Mouse (Mus musculus) lung, postnatal 0 days (tissue): ENCODE data around the gene Opn3. TPM values are rescaled to one million over a fixed set of nuclear protein-coding genes. Genes with fewer than 3 reads are reported as not detected.

Experiments
- ATAC-seq: fragments of 200-750 bp; cut with Nextera tagmentation; 2 replicates; pipeline ENCODE4 v1.8.0; 2017; ENCODE audit warnings: moderate library complexity
- DNase-seq: peaks from one replicate; pipeline ENCODE4 v3.0.0-alpha.2; 2016; ENCODE audit warnings: low spot score
- H3K27ac ChIP-seq: fragments of 300-500 bp; sonication (generic); 2 replicates; pipeline ENCODE4 v1.5.1; 2014; ENCODE audit warnings: antibody characterized with exemption, mild to moderate bottlenecking, low read length, mixed read lengths
- H3K27me3 ChIP-seq: fragments of 300-500 bp; sonication (generic); replicated peaks from 2 replicates; pipeline ENCODE4 v1.6.1; 2014; ENCODE audit warnings: low read length, mixed read lengths; ENCODE audit not compliant: insufficient read depth
- H3K36me3 ChIP-seq: fragments of 300-500 bp; sonication (generic); 2 replicates; pipeline ENCODE4 v1.6.1; 2014; ENCODE audit warnings: low read length, mixed read lengths; ENCODE audit not compliant: insufficient read depth
- H3K4me1 ChIP-seq: fragments of 300-500 bp; sonication (generic); 2 replicates; pipeline ENCODE4 v1.6.1; 2014; ENCODE audit warnings: antibody characterized with exemption, low read depth, low read length, mixed read lengths; ENCODE audit not compliant: insufficient read depth
- H3K4me2 ChIP-seq: fragments of 300-500 bp; sonication (generic); replicated peaks from 2 replicates; pipeline ENCODE4 v1.6.1; 2014; ENCODE audit warnings: low read depth, mild to moderate bottlenecking, low read length, moderate library complexity, mixed read lengths
- H3K4me3 ChIP-seq: fragments of 300-500 bp; sonication (generic); 2 replicates; pipeline ENCODE4 v1.5.1; 2014; ENCODE audit warnings: low read depth, low read length
- H3K9ac ChIP-seq: fragments of 300-500 bp; sonication (generic); replicated peaks from 2 replicates; pipeline ENCODE4 v1.6.1; 2014; ENCODE audit warnings: low read depth, mild to moderate bottlenecking
- H3K9me3 ChIP-seq: fragments of 300-500 bp; sonication (generic); 2 replicates; pipeline ENCODE4 v1.6.1; 2016; ENCODE audit warnings: low read length, mixed read lengths
- CTCF ChIP-seq: IDR thresholded peaks from 2 replicates; pipeline ENCODE4 v1.5.1; 2016; ENCODE audit warnings: antibody characterized with exemption, mild to moderate bottlenecking
- EP300 ChIP-seq: IDR thresholded peaks from 2 replicates; pipeline ENCODE4 v1.6.1; 2016; ENCODE audit warnings: antibody characterized with exemption, mild to moderate bottlenecking, control low read depth
- WGBS: fragments of 180-500 bp; shearing (Covaris S2); extraction: QIAGEN DNeasy Blood & Tissue Kit; methylation state at CpG from one replicate; pipeline ENCODE4 v1.1.7; 2014; 5-methylcytosine and 5-hydroxymethylcytosine counted together
- polyA plus RNA-seq: library from polyadenylated mRNA; unstranded; fragments of >200 nt; fragmentation: Nextera tagmentation; extraction: Ambion mirVana; gene quantifications from 2 replicates; pipeline ENCODE4 v1.2.1, GENCODE M21; 2015

The Opn3 gene
- polyA plus RNA-seq, 1 experiment from 2014 or later: 3.5 TPM

DNA sequence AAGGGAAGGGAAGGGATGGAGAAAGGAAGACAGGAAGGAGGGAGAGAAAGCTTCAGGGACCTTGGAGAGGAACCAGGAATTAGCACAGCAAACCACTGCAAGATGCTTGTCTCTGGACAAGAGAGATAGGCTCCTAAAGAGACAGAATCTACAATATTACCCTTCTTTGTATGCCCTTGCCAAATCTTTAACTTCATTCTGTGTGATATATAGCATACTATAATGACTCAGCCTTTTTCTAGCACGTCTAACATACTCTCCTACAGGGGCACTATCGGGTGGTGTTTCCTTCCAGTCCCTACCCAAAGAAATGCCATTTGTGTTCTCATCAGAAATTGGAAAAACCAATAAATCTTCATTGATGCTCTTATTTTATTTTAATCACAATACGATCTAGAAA is 61.5 kb downstream of the Opn3 start:
- Histone ChIP-seq H3K4me3 (no peak overlapping the region), H3K36me3 (no peaks in the 10 kb centered on the region), H3K9ac (no peak overlapping the region), H3K9me3 (no peaks in the 10 kb centered on the region), H3K27ac (no peak overlapping the region), H3K4me1 (no peaks in the 10 kb centered on the region), H3K4me2 (no peak overlapping the region), H3K27me3 (no peaks in the 10 kb centered on the region)
- 71% methylated on average over 3 of the region's 3 CpGs for WGBS
- TF ChIP-seq EP300 (no peak), CTCF (no peak)
- ATAC-seq (no peak), DNase-seq (no peak)

- H3K27me3 ChIP-seq: no peaks in the 10 kb centered on the region
- no peaks in the 10 kb centered on the region for H3K9me3 ChIP-seq
- no peak overlapping the region for H3K9ac ChIP-seq
- ATAC-seq: no peak
- no peaks in the 10 kb centered on the region for H3K36me3 ChIP-seq
- H3K4me2 ChIP-seq: no peak overlapping the region
- 75% methylated on average over 5 of the region's 5 CpGs for WGBS
- H3K4me3 ChIP-seq: no peak overlapping the region
- H3K27ac ChIP-seq: no peak overlapping the region
- DNase-seq: no peak
- no peak for TF ChIP-seq EP300
- no peak for TF ChIP-seq CTCF
- H3K4me1 ChIP-seq: no peaks in the 10 kb centered on the region
Measured at GRCm38 (mm10) chr1:175630345-175630744, 62.2 kb downstream of the Opn3 start.

- peaks cover 7% of the 10 kb centered on the region; the same call in 1 of the 2 replicates for H3K4me1 ChIP-seq
- H3K4me2 ChIP-seq: no peak overlapping the region
- H3K9ac ChIP-seq: no peak overlapping the region
- ATAC-seq (no peak), DNase-seq (no peak)
- H3K36me3 ChIP-seq: no peaks in the 10 kb centered on the region
- no peaks in the 10 kb centered on the region for H3K9me3 ChIP-seq
- no peak overlapping the region for H3K27ac ChIP-seq
- no peak overlapping the region for H3K4me3 ChIP-seq
- H3K27me3 ChIP-seq: no peaks in the 10 kb centered on the region
- WGBS: 78% methylated on average over 6 of the region's 6 CpGs
- TF ChIP-seq EP300 (no peak), CTCF (no peak)
Measured at GRCm38 (mm10) chr1:175629248-175629647, 63.3 kb downstream of the Opn3 start.

DNA sequence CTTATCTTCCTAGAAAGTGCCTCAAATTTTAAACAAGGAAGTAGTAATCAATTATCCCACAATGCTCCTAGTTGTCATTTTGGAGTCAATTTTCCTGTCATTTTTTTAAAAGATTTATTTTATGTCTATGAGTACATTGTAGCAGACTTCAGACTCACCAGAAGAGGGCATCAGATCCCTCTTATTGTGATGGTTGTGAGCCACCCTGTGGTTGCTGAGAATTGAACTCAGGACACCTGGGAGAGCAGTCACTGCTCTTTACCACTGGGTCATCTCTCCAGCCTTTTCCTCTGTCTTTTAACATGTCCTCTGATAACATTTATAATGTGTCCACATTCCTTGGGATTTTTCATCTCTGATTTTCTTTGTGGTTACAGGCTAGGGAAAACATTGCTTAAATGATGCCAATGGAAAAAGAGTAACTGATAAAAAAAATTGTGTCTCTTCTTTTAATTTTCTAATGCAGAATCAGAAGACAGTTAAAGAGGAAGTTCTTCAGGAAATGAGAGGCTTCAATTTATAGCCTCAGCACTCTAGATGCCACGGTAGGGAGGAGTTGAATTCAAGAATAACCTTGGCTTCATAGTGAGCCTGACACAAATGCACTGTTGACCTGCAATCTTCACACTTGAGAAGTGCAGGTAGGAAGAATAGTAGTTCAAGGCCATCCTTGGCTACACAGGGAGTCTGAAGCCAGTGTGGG is 66.4 kb downstream of the Opn3 start:
- H3K27me3 ChIP-seq: no peaks in the 10 kb centered on the region
- WGBS: 62% methylated on average over 1 of the region's 1 CpGs
- TF ChIP-seq CTCF (peak; percentile 78), EP300 (peak; percentile 18; the same call in 1 of the 2 replicates)
- no peak overlapping the region for H3K9ac ChIP-seq
- peak; percentile 44 for ATAC-seq
- peak overlapping the region; percentile 93 for H3K4me2 ChIP-seq
- peak overlapping the region; percentile 87; the same call in 1 of the 2 replicates for H3K27ac ChIP-seq
- peaks cover 9% of the 10 kb centered on the region; the same call in 1 of the 2 replicates for H3K4me1 ChIP-seq
- DNase-seq: peak; percentile 66
- no peaks in the 10 kb centered on the region for H3K36me3 ChIP-seq
- no peaks in the 10 kb centered on the region for H3K9me3 ChIP-seq
- H3K4me3 ChIP-seq: peak overlapping the region; percentile 68

DNA sequence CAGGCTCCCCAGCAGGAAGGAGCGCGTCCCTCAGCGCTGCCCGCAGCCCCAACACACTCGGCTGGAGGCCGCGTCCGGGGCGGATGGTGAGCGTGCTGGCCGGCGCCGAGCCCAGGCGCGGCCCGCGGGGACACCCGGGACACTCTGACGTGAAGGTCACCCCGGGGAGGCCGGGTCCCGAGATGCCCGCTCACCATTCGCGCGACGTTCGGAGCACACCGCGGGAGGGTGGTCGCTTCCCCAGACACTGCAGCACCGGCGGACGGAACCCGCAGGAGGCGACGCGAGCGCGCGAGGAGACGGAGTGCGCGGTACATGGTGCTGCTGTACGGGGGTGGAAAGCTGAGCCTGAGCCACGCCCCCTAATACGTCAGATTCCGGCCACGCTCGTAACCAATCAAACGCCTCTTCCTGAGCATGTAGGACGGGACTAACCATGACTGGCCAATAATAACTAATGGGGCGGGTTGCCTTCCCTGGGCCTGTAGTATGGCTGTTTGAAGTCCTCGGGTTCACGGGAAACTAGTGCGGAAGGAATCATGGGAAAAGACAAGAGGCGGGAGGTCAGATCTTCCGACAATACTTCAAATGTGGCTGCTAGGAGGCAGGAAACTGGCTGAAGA is 67.2 kb downstream of the Opn3 start, which contains the start of gene Fh1:
Gene Fh1, minus strand, starts transcription at position 379 of the 623 bp plus-strand sequence.
- 2% methylated on average over 47 of the region's 58 CpGs for WGBS
- ATAC-seq: peak; percentile 99
- Histone ChIP-seq H3K4me3 (peak within 1 kb of the TSS; percentile 68), H3K36me3 (no peaks in the 10 kb centered on the region), H3K4me1 (peaks cover 9% of the 10 kb centered on the region; the same call in 1 of the 2 replicates), H3K9ac (peak within 1 kb of the TSS; percentile 78), H3K27me3 (no peaks in the 10 kb centered on the region), H3K9me3 (no peaks in the 10 kb centered on the region), H3K27ac (peak within 1 kb of the TSS; percentile 87), H3K4me2 (peak within 1 kb of the TSS; percentile 93)
- peak; percentile 99 for DNase-seq
- TF ChIP-seq CTCF (peak; percentile 25; the same call in 1 of the 2 replicates), EP300 (peak; percentile 26; the same call in 1 of the 2 replicates)

DNA sequence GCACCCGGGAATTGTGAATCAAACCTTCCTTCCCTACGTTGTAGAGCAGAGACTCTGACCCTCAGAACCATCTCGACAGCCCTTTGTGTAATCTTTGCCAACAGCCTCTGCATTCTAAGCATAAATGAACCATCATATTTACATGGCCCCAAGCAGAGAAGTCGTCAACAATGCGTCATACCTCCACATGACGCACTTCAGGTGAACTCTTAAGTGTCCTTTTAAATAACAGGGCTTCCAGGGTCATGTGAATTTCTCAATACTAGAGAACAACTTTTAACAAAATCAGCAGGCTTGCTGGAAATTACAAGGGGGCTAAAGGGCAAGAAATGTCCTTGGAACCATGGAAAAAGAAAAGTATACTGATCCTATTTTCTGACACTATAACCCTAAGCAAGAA is 68.9 kb downstream of the Opn3 start:
- H3K27ac ChIP-seq: no peak overlapping the region
- TF ChIP-seq EP300 (peak; percentile 82), CTCF (no peak)
- peaks cover 9% of the 10 kb centered on the region; the same call in 1 of the 2 replicates for H3K4me1 ChIP-seq
- no peaks in the 10 kb centered on the region for H3K9me3 ChIP-seq
- ATAC-seq (no peak), DNase-seq (peak; percentile 27)
- no peaks in the 10 kb centered on the region for H3K27me3 ChIP-seq
- no peaks in the 10 kb centered on the region for H3K36me3 ChIP-seq
- no peak overlapping the region for H3K4me3 ChIP-seq
- H3K4me2 ChIP-seq: no peak overlapping the region
- H3K9ac ChIP-seq: no peak overlapping the region
- 65% methylated on average over 6 of the region's 6 CpGs for WGBS
